ENCODE assay signal across 16 mouse cellular contexts in genomic region chr2:60148651-60149050, GRCm38 (mm10).
DNase-seq lines count a peak whose midpoint lies in the region; ATAC-seq lines count a peak whose summit lies in the region.
"Had no signal": no experiment of that assay in that cellular context is flagged by ENCODE, and none has a peak within 500 bp of the region (broad histone marks: within the 10 kb centered on the region; RNA-seq: fewer than 3 reads in every experiment).

No protein-coding gene starts in this region.

- intact Hi-C loops in heart, postnatal 36 days (cut with DNase I) = no loop called here

- ATAC-seq in inflammation-experienced regulatory T-cells, adult 6 months = no peak
- ATAC-seq: forebrain, embryonic 13.5 days; forebrain, embryonic 15.5 days; forebrain, postnatal 0 days had no signal

- DNase-seq in heart, adult 11 months = peak; percentile 5
- no peak for DNase-seq in heart, postnatal 36 days
- peak; percentile 66 for DNase-seq in retina, embryonic 14.5 days (ENCODE audit: low spot score)
- peak; percentile 54 for DNase-seq in retina, postnatal 1 day
- DNase-seq: adrenal gland, adult 2 months; adrenal gland, postnatal 10 days; adrenal gland, postnatal 25 days; cerebellum, adult 11-12 months; cerebellum, adult 2 months; cerebellum, adult 9-10 months; cerebellum, postnatal 10 days; cerebellum, postnatal 25 days; forebrain, postnatal 0 days had no signal

Comparison
In these comparisons a context has a peak if more than half of its experiments do, and no peak if none do; other contexts are left out.
1. DNase-seq: peak in heart, adult 11 months (single experiment), retina, embryonic 14.5 days (single experiment) and retina, postnatal 1 day (single experiment); none in heart, postnatal 36 days (0 of 2).